Mouse (Mus musculus) neural tube, embryonic 10.5 days (tissue): Measurements from ENCODE around the gene Tbc1d8.
A peak's percentile ranks its signal among the peaks of the same experiment; 100 is the strongest.

ENCODE experiments used
- DNase-seq: peaks from one replicate; pipeline ENCODE4 v3.0.0-alpha.2; 2017; ENCODE audit warnings: low spot score; ENCODE audit errors: extremely low spot score

Tbc1d8 gene

DNA sequence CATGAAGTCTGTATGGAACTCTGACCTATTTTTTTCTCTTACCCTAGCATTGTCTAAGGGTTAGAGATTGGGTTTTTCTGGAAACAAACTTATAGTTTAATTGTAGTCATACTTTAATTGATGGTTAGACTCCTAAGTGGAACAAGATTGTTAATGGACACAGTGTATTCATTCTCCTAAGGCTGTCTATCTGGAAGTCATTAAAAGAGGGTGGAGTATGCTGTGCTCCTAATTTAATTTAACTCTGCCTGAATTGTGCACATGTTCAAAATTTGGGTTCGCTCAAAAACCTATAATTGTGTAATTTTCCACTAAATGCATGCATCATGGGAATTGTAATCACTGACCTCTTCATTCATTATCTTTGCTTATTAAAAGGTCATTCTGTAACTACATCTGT, 113.0 kb downstream of the Tbc1d8 start:
- DNase-seq: no peak

DNA sequence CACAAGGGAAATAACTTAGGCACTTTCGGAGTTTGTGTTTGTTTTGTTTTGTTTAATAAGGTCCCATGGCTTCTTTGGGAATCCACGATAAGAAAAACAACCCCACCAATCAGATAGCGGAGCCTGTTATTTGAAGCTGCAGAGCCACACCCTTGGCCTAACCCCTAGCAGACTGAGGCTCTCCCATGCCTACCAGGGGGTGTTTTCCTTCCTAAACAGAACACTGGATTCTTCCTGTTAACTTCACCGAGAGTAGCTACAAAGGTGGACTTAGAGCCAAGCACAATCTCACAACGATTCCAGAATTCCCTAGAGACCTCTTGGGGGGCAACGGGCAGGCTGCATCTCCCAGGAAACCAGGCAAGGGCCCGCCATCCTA, 116.1 kb downstream of the Tbc1d8 start:
- DNase-seq: no peak

DNA sequence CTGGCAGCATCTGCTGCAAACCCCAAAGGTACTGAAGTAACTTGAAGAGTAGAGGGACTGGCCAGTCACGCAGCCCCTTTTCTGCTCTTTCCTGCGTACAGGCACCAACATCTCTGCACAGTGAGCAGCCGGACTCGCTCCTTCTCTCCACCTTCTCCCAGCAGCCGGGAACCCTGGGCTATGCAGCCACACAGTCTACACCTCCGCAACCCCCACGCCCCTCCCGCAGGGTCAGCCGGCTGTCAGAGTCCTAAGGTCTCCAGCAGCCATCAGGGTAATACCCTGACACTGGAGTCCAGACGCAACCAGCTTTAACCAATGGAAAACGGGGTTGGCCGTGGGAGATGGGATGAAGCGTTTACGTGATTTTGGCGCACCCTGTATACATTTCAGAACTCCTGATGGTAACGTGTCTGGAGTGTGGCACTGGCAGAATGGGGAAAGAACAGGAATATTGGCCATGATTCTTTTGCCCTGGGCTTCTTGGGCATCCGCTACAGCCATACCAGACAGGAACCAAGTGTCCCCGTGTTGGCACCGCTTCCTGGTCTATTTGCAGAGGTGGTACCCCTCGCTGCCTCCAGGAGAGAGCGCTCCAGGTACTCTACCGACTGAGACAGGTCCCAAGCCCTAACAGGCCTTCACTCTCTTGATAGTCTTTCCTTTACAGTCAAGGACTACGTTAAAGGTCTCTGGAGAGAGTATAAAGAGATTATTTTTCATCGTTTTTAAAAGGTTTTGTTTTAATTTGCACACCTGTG, 116.6 kb downstream of the Tbc1d8 start:
- DNase-seq: no peak

DNA sequence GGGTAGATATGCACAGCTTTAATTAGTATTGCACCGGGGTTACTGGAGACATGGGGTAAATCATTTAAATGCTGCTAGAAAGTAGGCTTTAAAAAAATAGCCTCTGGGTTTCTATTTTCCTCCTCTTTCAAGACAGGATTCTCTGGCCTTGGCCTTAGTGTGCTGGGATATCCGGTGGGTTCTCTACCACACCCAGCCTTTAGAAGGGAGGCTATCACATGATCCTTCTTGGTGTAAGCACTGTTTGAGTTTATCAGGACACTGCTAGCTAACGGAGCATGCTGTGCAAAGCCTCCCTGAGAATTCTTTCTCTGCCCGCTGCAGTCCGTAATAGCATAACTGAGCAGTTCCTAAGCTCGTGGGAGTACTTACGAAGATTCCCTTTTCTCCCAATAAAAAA, 129.1 kb downstream of the Tbc1d8 start:
- no peak for DNase-seq

DNA sequence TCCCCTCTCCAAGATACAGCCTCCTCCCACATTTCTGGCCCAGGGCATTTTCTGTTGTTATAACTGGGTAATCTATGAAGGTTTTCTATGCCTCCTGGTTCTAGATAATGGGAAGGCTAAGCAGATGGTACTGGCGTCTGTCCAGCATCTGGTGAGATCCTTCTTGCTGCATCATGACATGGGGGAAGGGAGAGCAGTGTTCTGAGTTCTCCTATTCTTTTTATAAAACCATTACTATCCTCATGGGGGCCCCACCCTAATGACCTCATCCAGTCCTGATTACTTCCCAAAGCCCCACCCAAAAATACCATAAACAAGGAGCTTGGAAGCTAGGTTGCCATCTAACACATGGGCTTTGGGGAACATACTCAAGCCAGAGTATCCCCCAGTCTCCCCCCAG, 129.6 kb downstream of the Tbc1d8 start:
- DNase-seq: no peak

DNA sequence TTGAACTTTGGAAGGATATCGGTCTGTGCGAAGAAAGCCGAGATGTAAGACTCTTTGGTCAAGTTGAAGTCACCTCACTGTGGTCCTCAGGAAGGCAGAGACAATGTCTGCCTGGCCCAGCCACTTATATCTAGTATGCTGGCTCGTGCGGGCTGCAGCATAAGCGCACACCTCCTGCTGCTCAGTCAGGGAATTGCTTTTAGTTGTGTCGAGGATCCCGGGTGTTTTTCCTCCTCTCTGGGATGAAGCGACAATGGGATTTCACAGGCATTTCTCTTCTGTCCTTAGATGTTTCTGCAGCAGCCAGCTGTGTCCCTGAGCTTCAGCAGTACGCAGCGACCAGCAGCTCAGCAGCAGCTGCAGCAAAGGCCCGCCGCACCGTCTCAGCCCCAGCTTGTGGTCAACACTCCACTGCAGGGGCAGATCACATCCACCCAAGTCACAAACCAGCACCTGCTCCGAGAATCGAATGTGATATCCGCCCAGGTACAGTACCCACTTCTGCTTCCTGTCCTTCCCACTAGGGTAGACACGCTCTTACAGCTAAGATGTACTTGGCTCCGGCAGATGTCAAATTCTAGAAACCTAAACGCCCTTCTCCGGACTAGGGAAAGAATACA, 133.5 kb downstream of the Tbc1d8 start:
- no peak for DNase-seq

DNA sequence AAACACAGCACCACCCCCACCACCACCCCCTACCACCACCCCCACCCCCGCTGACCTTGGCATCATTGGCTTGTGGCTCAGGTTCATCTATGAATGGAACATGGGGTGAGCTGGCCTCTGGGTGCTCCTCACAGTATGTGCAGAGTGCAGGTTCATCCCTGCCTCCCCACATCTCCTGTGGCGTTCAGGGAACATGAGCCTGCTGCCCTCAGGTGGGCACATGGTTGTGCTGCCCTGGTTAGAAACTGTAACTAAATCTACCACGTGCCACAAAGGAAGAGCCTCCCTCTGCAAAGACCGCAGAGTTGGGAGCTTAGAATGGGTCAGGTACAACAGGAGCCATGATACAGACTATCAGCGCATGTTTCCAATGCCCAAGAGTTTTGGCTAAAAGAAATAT, 135.3 kb downstream of the Tbc1d8 start:
- no peak for DNase-seq

DNA sequence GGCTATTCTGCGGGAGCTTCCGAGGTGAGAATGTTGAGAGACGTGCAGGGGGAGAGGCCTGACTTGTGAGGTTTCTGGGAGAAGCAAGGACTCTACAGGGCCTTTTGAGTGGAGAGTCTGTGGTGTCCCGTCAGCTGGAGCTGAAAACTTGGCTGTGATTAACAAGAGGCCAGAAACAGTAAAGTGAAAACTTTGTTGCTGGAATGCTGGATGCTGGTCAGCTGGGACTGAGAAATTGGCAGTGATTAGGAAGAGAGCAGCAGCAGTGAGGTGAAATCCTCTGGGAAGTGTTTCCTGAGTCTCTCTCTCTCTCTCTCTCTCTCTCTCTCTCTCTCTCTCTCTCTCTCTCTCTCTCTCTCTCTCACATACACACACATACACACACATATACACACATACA, 136.7 kb downstream of the Tbc1d8 start:
- DNase-seq: no peak

DNA sequence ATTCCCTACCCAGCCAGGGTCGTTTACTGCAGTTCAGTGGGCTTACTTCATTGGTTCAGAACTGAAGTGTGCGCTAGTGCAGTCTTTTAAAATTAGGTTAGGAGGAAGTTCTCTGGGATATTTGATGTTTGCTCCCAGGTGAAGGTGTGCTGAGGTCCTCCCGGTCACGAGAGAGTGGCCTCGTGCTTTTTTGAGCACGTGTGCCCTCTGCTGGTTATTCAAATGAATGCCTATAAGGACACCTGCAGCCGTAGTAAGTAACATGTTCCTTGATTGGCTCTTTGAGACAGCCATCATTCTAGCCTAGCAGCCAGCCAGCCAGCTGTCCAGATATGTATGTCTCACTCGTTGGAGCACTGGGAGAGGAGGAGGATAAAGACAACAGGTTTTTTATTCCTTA, 137.9 kb downstream of the Tbc1d8 start:
- peak; percentile 31 for DNase-seq

DNA sequence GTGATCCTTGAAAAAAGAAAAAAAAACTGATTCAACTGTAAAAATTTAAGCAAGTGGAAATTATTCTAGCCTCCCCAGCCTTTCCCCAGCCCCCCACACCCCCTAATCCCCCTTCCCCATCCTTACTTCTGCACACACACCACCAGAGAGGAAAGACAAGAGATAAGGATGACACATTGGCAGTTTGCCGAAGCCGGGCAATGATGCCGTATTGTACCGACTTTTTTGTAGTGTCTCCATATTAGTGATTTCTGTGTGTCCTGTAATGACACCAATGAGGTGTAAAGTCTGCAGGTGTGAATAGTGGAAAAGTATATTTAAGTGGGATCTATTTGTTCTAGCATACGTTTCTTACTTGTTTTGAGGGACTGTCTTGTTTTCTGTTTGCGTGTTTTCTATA, 138.4 kb downstream of the Tbc1d8 start:
- DNase-seq: no peak

DNA sequence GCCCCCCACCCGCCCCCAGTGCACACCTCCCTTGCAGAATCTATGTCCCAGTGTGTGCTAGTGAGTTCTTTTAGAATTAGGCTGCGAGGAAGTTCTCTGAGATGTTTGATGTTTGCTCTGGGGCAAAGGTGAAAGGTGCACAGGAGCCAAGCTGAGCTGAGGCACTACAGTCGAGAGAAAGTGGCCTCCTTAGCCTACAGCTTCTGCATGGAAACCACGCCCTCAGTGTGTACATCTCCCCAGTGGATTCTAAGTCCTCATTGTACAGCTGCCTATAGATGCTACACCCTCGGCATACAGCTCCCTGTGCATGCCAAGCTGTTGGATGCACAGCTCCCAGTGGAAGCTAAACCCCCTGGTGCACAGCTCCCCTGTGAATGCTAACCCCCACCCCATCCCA, 139.1 kb downstream of the Tbc1d8 start:
- DNase-seq: no peak

DNA sequence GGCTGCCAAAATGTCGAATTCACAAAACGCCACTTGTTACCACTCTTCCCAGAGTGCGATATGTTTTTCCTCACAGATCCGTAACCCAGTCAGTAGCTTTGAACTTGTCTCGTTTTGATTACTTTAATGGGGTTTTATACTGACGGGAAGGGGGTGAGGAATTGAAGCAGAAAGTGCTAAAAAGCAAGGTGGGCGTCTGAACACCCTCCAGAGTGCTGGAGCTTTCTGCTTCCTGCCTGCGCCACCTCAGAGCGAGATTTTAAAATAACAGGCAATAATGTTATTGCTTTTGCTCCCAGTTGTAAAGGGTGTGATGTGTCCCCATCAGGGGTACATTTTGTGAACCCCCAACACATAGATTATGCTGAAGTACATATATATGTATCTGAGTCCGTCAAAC, 139.7 kb downstream of the Tbc1d8 start:
- no peak for DNase-seq

DNA sequence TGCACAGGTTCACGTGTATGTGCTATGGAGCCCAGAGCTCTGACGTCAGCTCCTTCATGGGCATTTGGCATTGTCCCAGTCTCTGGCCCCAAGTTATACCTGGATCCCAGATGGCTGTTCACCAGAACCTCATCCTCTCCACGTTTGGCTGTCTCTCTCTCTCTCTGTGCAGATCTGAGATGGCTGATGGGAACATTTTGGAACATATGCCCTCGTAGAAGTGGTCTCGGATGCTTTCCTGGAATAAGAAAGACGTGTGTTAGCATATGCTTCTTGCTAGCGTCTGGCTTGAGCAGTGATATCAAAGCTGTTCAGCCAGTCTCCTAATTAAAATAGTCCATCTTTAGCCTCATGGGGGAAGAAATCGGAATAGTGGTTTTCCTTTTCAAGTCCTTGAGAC, 141.8 kb downstream of the Tbc1d8 start:
- DNase-seq: no peak

DNA sequence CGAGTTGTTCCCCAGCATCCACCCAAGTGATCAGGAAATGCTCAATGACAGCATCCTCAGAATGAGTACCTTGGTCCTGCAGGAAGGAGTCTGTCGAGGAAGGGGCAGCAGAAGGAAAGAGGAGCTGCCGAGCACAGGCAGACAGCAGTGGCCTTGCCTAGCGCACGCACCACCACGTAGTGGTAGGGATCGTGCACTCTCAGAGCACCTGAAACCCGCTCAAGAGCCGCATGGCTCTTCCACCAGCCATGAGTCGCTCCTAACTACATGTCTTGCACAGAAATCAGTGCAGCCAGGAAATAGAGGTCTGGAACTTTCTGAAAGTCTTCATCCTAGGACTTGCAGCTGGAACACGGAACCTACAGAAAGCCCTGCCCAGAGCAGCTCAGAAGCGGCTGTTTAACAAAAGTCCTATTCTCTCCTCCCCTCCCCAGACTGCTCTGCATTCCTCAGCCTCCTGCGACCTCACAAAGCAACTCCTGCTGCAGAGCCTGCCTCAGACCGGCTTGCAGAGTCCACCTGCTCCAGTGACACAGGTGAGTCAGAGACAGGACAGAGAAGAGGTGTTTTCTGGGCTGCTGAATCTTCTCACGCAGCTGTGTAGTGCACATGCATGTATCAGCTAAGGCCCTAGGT, 142.9 kb downstream of the Tbc1d8 start:
- no peak for DNase-seq

DNA sequence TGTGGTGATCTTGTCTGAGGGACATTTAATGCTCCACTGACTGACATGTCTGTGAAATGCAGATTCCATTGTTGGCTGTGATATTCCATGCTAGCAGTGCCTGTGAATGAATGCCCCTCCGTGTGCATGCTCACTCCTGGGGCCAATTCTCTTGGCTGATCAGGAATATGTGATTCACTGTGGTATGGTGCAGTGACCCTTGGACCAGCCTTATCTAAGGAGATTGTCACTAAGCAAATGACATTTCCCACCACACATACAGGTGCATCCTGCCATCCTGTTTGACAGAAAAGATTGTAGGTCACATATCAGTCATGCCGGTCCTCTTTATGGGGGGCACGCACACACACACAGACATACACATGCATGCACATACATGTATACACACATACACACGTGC, 146.1 kb downstream of the Tbc1d8 start:
- no peak for DNase-seq

DNA sequence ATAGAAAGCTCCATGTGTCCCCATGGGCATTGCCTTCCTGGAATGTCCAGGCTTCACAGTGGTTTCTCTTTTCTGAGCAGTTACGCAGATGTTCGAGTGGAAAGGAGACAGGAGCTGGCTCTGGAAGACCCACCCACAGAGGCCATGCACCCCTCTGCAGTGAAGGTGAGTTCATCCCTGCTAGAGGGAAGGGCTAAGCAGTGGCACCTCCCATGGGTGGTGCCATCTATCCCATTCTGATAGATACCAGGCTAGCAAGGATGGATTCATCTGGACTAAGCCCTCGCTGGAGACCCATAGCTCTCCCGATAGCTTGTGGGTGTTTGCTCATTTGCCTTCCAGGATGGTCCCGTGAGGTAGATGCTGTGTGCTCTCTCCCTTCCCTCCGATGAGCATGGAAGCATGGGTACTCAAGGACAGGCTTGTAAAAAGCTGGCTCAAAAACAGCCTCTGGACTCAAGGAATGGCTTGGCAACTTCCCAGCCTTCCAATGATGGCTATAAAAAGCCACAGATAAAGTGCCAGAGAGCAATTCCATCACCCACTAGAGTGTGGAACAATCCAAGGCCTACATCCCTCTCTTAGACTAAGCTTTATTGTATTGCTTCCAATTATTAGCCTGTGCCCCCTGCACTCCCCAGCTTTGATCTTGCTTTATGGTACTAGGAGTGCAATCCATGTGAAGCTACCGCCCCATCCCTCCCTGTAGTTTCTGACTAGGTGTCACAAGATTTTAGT, 147.5 kb downstream of the Tbc1d8 start:
- DNase-seq: no peak

DNA sequence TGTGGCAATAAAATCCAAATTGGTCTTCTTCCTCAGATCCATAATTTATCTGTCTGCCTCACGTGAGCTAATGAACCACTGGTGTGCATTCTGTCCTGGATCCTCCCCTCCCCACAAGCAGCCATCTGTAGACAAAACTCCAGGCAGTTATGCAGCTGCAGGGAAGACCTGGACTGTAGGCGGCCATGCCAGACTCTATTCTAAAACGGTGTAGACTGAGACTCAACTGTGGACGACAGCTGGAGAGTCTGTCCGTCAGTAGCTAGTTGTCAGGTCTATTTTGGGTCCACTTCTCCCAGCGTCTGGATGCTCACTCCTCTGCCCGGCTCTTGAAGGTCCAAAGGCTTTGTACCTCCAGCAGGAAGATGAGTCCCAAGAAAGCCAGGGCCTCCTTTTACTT, 151.0 kb downstream of the Tbc1d8 start:
- no peak for DNase-seq

DNA sequence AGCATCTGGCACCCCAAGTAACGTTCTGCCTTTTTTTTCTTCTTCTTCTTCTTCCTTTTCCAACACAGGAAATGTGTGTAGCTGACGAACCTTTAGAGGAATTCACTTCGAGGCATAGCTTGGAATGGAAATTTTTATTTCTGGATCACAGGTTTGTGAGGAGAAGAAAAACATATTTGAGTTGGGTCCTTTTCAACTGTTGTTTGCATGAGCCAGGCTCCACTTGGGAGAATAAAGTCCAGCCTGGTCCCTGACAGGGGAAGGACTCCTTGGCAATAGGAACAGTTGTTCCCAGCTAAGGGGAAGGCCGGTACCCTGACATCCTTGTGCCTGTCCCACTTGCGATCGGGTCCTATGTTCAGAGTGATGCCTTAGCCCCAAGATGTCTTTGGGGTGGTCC, 153.3 kb downstream of the Tbc1d8 start:
- DNase-seq: no peak

DNA sequence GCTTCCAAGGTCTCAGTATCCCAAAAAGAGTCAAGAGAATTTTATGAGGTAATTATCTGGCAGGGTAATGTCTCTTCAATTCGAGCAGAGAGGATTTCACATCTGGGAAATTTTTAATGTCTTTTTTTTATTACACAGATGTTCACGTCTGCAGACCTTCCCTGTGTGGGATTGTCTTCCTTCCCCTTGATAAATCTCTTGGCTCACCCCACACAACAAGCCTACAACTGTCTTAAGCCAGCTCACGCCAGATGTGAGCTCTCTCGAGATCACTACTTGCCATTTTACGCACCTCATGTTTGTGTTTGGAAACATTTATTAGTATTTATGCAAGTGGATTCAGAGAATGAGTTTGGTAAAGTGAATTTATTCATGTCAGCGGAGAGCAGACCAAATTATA, 156.6 kb downstream of the Tbc1d8 start:
- no peak for DNase-seq
